Mouse (Mus musculus) myocyte (in vitro differentiated cells): ENCODE measurements at regions not wholly inside any gene's neighbourhood (a gene's known extent, or its start where the extent isn't known, plus 50 kb on each side); places are given as distances from the start of the nearest gene placed in this dataset.

Experiments used
- H3K27me3 ChIP-seq: one replicate; pipeline ENCODE4 v1.6.1; 2011; ENCODE audit not compliant: control insufficient read depth, insufficient read depth, insufficient read length
- H3K36me3 ChIP-seq: one replicate; pipeline ENCODE4 v1.6.1; 2011; ENCODE audit not compliant: control insufficient read depth, insufficient read depth
- H3K4me2 ChIP-seq: one replicate; pipeline ENCODE4 v1.6.1; 2011; ENCODE audit warnings: low read depth, control low read depth
- H3K4me3 ChIP-seq: one replicate; pipeline ENCODE4 v1.5.1; 2011; ENCODE audit warnings: mild to moderate bottlenecking, control low read depth, moderate library complexity
- H3K79me2 ChIP-seq: one replicate; pipeline ENCODE4 v1.6.1; 2011; ENCODE audit not compliant: control insufficient read depth, insufficient read depth
- H3ac ChIP-seq: one replicate; pipeline ENCODE4 v1.6.1; 2011; ENCODE audit not compliant: control insufficient read depth, insufficient read length
- CEBPB ChIP-seq: IDR thresholded peaks from 2 replicates; pipeline ENCODE4 v1.6.1; 2011; ENCODE audit warnings: mild to moderate bottlenecking, moderate library complexity; ENCODE audit not compliant: poor library complexity, insufficient read depth, severe bottlenecking
- E2F4 ChIP-seq: IDR thresholded peaks from one replicate; pipeline ENCODE4 v1.6.1; 2011; ENCODE audit warnings: mild to moderate bottlenecking, control low read depth, moderate library complexity; ENCODE audit not compliant: insufficient read depth
- MAX ChIP-seq: IDR thresholded peaks from one replicate; pipeline ENCODE4 v1.6.1; 2011; ENCODE audit warnings: low read depth, mild to moderate bottlenecking, control low read depth
- MYOD1 ChIP-seq, 3 experiments: IDR thresholded peaks; one replicate each; pipeline ENCODE4 v1.6.1; 2011; ENCODE audit warnings: control low read depth in 2 of 3, low read depth in 2 of 3, mild to moderate bottlenecking in 2 of 3, moderate library complexity in 1 of 3; ENCODE audit not compliant: insufficient read length in 2 of 3, control insufficient read depth in 1 of 3
- MYOG ChIP-seq, 3 experiments: IDR thresholded peaks; one replicate each; pipeline ENCODE4 v1.6.1; 2011; ENCODE audit warnings: control low read depth in 2 of 3, low read depth in 2 of 3, mild to moderate bottlenecking in 2 of 3; ENCODE audit not compliant: insufficient read length in 2 of 3, control insufficient read depth in 1 of 3, insufficient read depth in 1 of 3
- POLR2A ChIP-seq: IDR thresholded peaks from one replicate; pipeline ENCODE4 v1.6.1; 2011; ENCODE audit warnings: low read depth, mild to moderate bottlenecking, control low read depth, moderate library complexity; ENCODE audit not compliant: insufficient read length
- POLR2AphosphoS2 ChIP-seq: IDR thresholded peaks from one replicate; pipeline ENCODE4 v1.6.1; 2011; ENCODE audit warnings: low read depth, control low read depth; ENCODE audit not compliant: insufficient read length
- REST ChIP-seq: IDR thresholded peaks from one replicate; pipeline ENCODE4 v1.6.1; 2011; ENCODE audit warnings: mild to moderate bottlenecking, control low read depth, moderate library complexity; ENCODE audit not compliant: insufficient read depth, insufficient read length
- SRF ChIP-seq: IDR thresholded peaks from one replicate; pipeline ENCODE4 v1.6.1; 2011; ENCODE audit warnings: low read depth; ENCODE audit not compliant: control insufficient read depth, insufficient read length
- TCF12 ChIP-seq: IDR thresholded peaks from one replicate; pipeline ENCODE4 v1.6.1; 2011; ENCODE audit warnings: mild to moderate bottlenecking, control low read depth; ENCODE audit not compliant: poor library complexity, insufficient read depth, severe bottlenecking
- TCF3 ChIP-seq: IDR thresholded peaks from one replicate; pipeline ENCODE4 v1.6.1; 2011; ENCODE audit warnings: low read depth, control low read depth; ENCODE audit not compliant: insufficient read length
- USF1 ChIP-seq: IDR thresholded peaks from one replicate; pipeline ENCODE4 v1.6.1; 2011; ENCODE audit warnings: low read depth, mild to moderate bottlenecking, control low read depth, moderate library complexity

DNA sequence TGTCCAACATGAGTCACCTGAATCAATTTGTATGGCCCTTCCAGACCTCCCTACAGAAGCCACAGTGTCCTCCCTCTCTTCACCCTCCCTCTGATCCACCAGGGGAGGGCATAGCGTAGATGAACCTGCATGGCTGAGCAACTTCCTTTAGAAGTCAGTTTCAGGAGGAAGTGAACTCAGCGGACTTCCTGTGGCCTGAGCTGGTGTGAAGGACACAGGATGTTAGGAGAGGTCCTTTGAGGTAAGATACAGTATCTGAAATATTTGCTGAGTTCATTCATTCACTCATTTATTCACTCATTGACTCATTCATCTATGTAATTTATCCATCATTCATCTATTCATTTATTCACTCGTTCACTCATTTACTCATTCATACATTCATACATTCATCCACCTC is 152.6 kb downstream of the Chst1 start:
- no peak for TF ChIP-seq E2F4
- TF ChIP-seq TCF3 = no peak
- no peak for TF ChIP-seq TCF12
- no peak for TF ChIP-seq SRF
- TF ChIP-seq MAX = no peak
- no peak for TF ChIP-seq MYOD1 (IDR thresholded peaks at IDR 0.05; ENCODE audit: control insufficient read depth in 1 of 3, insufficient read length in 2 of 3, low read depth in 2 of 3)
- TF ChIP-seq REST = no peak
- no peak for TF ChIP-seq MYOG (IDR thresholded peaks at IDR 0.05; ENCODE audit: control insufficient read depth in 1 of 3, insufficient read depth in 1 of 3, insufficient read length in 2 of 3, low read depth in 2 of 3)
- no peak for TF ChIP-seq POLR2A
- no peak for TF ChIP-seq USF1
- no peak for TF ChIP-seq POLR2AphosphoS2
- no peak for TF ChIP-seq CEBPB
- Histone ChIP-seq H3K4me3 (no peak overlapping the region), H3K4me2 (no peak overlapping the region), H3ac (no peak overlapping the region), H3K27me3 (no peaks in the 10 kb centered on the region), H3K79me2 (no peaks in the 10 kb centered on the region), H3K36me3 (no peaks in the 10 kb centered on the region)

DNA sequence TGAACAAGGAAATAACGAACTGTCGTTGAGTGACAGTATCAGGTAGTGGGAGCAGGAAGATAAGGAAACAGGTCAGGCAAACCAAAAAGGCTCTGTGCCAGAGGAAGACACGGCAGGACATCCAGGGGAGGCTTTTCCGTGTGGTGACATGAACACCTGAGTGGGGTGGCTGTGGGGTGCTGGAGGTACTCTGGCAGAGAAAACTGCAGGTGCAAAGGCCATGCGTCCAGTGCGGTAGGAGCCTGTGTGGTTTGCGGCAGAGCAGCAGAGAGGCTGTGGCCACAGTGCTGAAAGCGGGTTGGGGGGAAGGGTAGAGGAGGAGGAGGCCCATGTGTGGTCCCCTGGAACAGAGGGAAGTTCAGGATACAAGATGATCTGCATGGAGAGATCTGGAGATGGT is 153.3 kb downstream of the Chst1 start:
- H3K27me3 ChIP-seq = no peaks in the 10 kb centered on the region
- H3K36me3 ChIP-seq = no peaks in the 10 kb centered on the region
- H3K4me2 ChIP-seq = no peak overlapping the region
- no peaks in the 10 kb centered on the region for H3K79me2 ChIP-seq
- no peak overlapping the region for H3ac ChIP-seq
- TF ChIP-seq TCF12 (no peak), MYOG (IDR thresholded peaks at IDR 0.05; ENCODE audit: control insufficient read depth in 1 of 3, insufficient read depth in 1 of 3, insufficient read length in 2 of 3, low read depth in 2 of 3) (no peak), MAX (no peak), TCF3 (no peak)
- no peak overlapping the region for H3K4me3 ChIP-seq

DNA sequence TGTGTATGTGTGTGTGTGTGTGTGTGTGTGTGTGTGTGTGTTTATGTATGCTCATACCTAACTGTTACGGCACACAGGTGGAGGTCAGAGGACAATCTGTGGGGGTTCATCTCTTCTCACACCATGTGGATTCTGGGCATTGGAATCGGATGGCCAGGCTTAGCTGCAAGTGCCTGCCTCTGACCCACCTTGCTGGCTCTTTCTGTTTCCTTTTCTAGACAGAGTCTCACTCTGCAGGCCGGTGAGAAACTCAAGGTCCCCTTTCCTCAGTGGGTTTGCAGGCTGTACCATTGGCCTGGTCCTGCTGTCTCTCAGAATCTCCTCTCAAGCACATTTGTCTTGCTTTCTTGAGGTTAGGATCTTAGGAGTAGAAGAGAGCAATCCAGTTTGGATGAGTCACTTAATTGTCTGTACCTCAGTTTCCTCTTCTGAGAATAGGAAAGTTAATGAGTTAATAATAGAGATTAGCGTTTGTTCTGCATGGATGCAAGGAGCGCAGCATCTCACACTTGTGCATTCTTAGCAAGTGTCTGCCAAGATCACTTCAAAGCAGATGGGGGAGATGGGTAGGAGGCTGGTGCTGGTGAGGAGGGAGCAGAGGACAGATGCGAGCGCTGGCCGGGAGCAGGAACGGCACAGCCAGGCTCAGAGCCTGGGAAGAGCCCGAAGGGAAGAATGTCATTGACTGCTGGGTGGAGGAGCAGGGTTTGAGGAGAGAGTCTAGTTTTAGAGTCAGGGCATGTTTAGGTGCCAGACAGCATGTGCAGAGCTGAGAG is 155.2 kb downstream of the Chst1 start:
- Histone ChIP-seq H3K4me2 (no peak overlapping the region), H3K4me3 (no peak overlapping the region), H3K36me3 (peaks cover 2% of the 10 kb centered on the region), H3K79me2 (no peaks in the 10 kb centered on the region), H3K27me3 (no peaks in the 10 kb centered on the region), H3ac (no peak overlapping the region)
- TF ChIP-seq USF1 = no peak

DNA sequence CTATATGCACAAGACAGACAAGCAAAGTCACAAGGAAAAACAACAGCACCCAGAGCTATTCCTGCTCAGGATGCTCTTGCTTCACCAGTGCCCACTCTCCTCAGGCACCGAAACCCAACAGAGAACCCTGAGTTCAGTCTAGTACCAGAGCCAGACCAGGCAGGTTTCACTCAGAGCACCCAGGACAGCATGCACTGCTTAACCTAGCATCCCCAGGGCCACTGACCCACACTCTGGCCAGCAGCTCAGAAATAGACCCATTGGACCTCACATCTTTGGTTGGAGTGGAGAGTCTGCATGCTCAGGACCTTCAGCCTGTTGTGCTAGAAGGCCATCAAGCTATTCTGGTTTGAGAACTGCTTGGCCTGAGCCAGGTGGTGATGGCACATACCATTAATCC is 157.0 kb downstream of the Chst1 start:
- no peaks in the 10 kb centered on the region for H3K27me3 ChIP-seq

DNA sequence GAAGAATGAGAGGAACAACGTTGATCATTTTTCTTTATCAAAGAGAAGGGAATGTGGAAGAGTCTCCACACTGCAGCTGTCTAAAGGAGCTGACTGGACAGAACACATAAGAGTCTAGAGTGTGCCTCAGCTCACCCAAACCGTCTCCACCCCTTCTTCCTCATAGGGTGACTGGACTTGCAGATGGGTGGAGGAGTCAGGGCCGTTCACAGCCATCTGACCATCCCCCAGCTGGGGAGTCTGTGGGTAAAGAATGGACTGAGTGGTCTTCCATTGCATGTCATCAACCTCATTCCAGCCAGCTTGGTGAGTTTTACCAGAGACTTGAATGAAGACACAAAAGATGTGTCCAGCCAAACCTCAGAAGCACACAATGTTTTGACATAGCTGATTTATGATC is 156.1 kb upstream of the Syt13 start:
- H3K27me3 ChIP-seq = no peaks in the 10 kb centered on the region
- no peak for TF ChIP-seq POLR2AphosphoS2
- TF ChIP-seq POLR2A = no peak
- TF ChIP-seq SRF = no peak
- no peak for TF ChIP-seq USF1
- H3ac ChIP-seq = no peak overlapping the region
- no peak overlapping the region for H3K4me2 ChIP-seq
- H3K36me3 ChIP-seq = peaks cover 4% of the 10 kb centered on the region
- no peaks in the 10 kb centered on the region for H3K79me2 ChIP-seq
- H3K4me3 ChIP-seq = no peak overlapping the region

More for the DNA sequence above, 157.0 kb downstream of the Chst1 start:
- no peaks in the 10 kb centered on the region for H3K79me2 ChIP-seq
- H3K4me3 ChIP-seq = no peak overlapping the region
- H3ac ChIP-seq = no peak overlapping the region
- peaks cover 4% of the 10 kb centered on the region for H3K36me3 ChIP-seq
- no peak overlapping the region for H3K4me2 ChIP-seq
- no peak for TF ChIP-seq MAX
- no peak for TF ChIP-seq TCF12
- TF ChIP-seq SRF = no peak
- TF ChIP-seq E2F4 = no peak
- no peak for TF ChIP-seq MYOG (IDR thresholded peaks at IDR 0.05; ENCODE audit: control insufficient read depth in 1 of 3, insufficient read depth in 1 of 3, insufficient read length in 2 of 3, low read depth in 2 of 3)
- no peak for TF ChIP-seq USF1
- no peak for TF ChIP-seq POLR2A
- no peak for TF ChIP-seq MYOD1 (IDR thresholded peaks at IDR 0.05; ENCODE audit: control insufficient read depth in 1 of 3, insufficient read length in 2 of 3, low read depth in 2 of 3)
- TF ChIP-seq POLR2AphosphoS2 = no peak
- TF ChIP-seq TCF3 = no peak
- TF ChIP-seq CEBPB = no peak
- no peak for TF ChIP-seq REST
